Mouse (Mus musculus) liver, embryonic 15.5 days (tissue): ENCODE results near the gene Tas1r3. TPM values are rescaled to one million over a fixed set of nuclear protein-coding genes. Genes with fewer than 3 reads are reported as not detected.

Experiments used
- ATAC-seq: fragments of 200-750 bp; cut with Nextera tagmentation; 2 replicates; pipeline ENCODE4 v1.8.0; 2017; ENCODE audit warnings: moderate number of reproducible peaks, mild to moderate bottlenecking, moderate library complexity; ENCODE audit not compliant: insufficient read depth
- H3K27ac ChIP-seq: fragments of 300-500 bp; sonication (generic); replicated peaks from 2 replicates; pipeline ENCODE4 v1.5.1; 2015; ENCODE audit warnings: mild to moderate bottlenecking, inconsistent platforms
- H3K27me3 ChIP-seq: fragments of 300-500 bp; sonication (generic); 2 replicates; pipeline ENCODE4 v1.6.1; 2015; ENCODE audit warnings: mild to moderate bottlenecking, inconsistent platforms
- H3K36me3 ChIP-seq: fragments of 300-500 bp; sonication (generic); replicated peaks from 2 replicates; pipeline ENCODE4 v1.6.1; 2015; ENCODE audit warnings: moderate library complexity, mild to moderate bottlenecking, inconsistent platforms
- H3K4me1 ChIP-seq: fragments of 300-500 bp; sonication (generic); replicated peaks from 2 replicates; pipeline ENCODE4 v1.6.1; 2015; ENCODE audit warnings: inconsistent platforms
- H3K4me2 ChIP-seq: fragments of 300-500 bp; sonication (generic); 2 replicates; pipeline ENCODE4 v1.6.1; 2015; ENCODE audit warnings: moderate library complexity, mild to moderate bottlenecking, inconsistent platforms
- H3K4me3 ChIP-seq: fragments of 300-500 bp; sonication (generic); replicated peaks from 2 replicates; pipeline ENCODE4 v1.5.1; 2015; ENCODE audit warnings: mild to moderate bottlenecking, inconsistent platforms
- H3K9ac ChIP-seq: fragments of 300-500 bp; sonication (generic); 2 replicates; pipeline ENCODE4 v1.6.1; 2015; ENCODE audit warnings: moderate library complexity, mild to moderate bottlenecking, inconsistent platforms
- H3K9me3 ChIP-seq: fragments of 300-500 bp; sonication (generic); replicated peaks from 2 replicates; pipeline ENCODE4 v1.6.1; 2016; ENCODE audit warnings: inconsistent platforms
- WGBS: fragments of 180-500 bp; shearing (Covaris S2); methylation state at CpG from one replicate; pipeline ENCODE4 v1.1.7; 2015; ENCODE audit warnings: mixed read lengths; ENCODE audit not compliant: insufficient replicate concordance; 5-methylcytosine and 5-hydroxymethylcytosine counted together
- polyA plus RNA-seq: library from polyadenylated mRNA; unstranded; fragments of >200 nt; fragmentation: Nextera tagmentation; extraction: Ambion mirVana; gene quantifications from 2 replicates; pipeline ENCODE4 v1.2.1, GENCODE M21; 2015

Gene Tas1r3
- 0.08 and 0.15 TPM in 2 replicates for polyA plus RNA-seq

GRCm38 (mm10) chr4:155863001-155863400 is at the start of gene Tas1r3:
TSS of gene Tas1r3 (minus strand) at chr4:155863362.
- Histone ChIP-seq H3K4me2 (no peak within 1 kb of the TSS), H3K36me3 (peaks cover 50% of the 10 kb centered on the region), H3K27me3 (no peaks in the 10 kb centered on the region), H3K27ac (no peak within 1 kb of the TSS), H3K9me3 (no peaks in the 10 kb centered on the region), H3K4me1 (peaks cover 7% of the 10 kb centered on the region), H3K9ac (no peak within 1 kb of the TSS), H3K4me3 (no peak within 1 kb of the TSS)
- 62% methylated on average over 5 of the region's 5 CpGs for WGBS
- no peak for ATAC-seq

DNA sequence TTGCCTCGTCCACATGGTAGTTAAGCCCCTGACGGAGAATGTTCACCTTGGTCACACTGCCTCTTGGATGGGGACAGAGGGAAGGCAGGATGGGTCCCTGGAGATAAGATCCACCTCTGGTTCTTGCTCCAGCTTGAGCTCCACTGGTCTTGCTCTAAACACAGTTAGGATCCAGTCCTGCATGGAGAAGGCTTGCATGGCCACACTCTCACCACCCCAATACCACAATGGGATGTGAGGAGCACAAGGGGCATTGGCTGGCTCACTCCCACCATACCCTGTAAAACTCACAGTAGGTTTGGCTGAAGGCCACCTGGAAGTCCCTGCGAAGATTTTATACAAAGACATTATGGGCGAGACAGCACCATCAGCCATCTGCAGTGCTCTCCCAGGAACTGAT is 45.6 kb upstream of the Tas1r3 start:
- Histone ChIP-seq H3K27me3 (no peaks in the 10 kb centered on the region), H3K36me3 (peaks cover 22% of the 10 kb centered on the region), H3K27ac (no peak overlapping the region), H3K9me3 (no peaks in the 10 kb centered on the region), H3K4me1 (no peaks in the 10 kb centered on the region), H3K9ac (no peak overlapping the region), H3K4me2 (no peak overlapping the region), H3K4me3 (no peak overlapping the region)
- WGBS, result 66% methylated on average over 4 of the region's 4 CpGs
- ATAC-seq, result no peak

DNA sequence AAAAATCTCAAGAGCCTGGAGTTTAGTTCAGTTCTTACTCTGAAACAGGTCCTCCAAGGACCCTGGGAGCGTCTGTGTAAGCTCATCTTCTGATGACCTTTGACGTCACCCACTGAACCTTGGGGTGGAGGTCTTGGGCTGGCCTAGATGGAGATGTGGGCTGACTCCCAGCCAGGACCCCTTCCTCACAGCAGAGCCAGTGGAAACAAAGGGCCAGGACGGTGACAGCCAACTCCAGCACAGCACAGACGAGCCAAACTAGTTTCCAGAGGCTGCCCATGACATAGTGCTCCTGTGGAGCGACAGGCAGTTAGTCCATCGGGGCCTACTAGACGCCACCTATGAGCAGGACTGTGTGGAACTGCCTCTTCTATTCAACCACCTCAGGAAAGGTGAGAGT is 45.1 kb upstream of the Tas1r3 start:
- no peaks in the 10 kb centered on the region for H3K4me1 ChIP-seq
- H3K4me3 ChIP-seq, result no peak overlapping the region
- H3K27ac ChIP-seq, result no peak overlapping the region
- peaks cover 27% of the 10 kb centered on the region for H3K36me3 ChIP-seq
- H3K4me2 ChIP-seq, result no peak overlapping the region
- no peaks in the 10 kb centered on the region for H3K27me3 ChIP-seq
- H3K9ac ChIP-seq, result no peak overlapping the region
- 68% methylated on average over 7 of the region's 7 CpGs for WGBS
- no peaks in the 10 kb centered on the region for H3K9me3 ChIP-seq
- ATAC-seq, result peak; percentile 9; the same call in 1 of the 2 replicates

DNA sequence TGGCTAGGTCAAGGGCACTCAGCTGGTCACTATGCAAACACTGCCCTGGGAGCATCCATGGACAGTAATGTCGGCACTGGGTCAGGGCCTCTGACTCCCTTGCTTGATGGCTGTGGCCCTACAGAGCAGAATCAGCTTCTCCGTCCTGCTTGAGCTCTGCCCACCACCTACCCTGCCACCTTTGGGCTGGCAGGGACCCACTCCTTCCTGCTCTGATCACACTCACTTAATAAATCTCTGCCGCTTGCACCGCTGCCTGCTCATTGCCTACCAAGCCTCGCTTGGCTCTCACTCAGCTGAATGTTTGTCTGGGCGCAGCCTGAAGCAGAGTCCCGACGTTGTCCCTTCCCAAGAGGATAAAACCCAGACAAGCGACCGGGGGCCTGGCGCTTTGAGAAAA is 43.8 kb upstream of the Tas1r3 start:
- Histone ChIP-seq H3K36me3 (peaks cover 39% of the 10 kb centered on the region), H3K27me3 (no peaks in the 10 kb centered on the region), H3K9me3 (no peaks in the 10 kb centered on the region), H3K4me2 (no peak overlapping the region), H3K9ac (no peak overlapping the region), H3K4me3 (no peak overlapping the region), H3K4me1 (no peaks in the 10 kb centered on the region), H3K27ac (no peak overlapping the region)
- ATAC-seq, result no peak
- WGBS, result 77% methylated on average over 11 of the region's 11 CpGs

DNA sequence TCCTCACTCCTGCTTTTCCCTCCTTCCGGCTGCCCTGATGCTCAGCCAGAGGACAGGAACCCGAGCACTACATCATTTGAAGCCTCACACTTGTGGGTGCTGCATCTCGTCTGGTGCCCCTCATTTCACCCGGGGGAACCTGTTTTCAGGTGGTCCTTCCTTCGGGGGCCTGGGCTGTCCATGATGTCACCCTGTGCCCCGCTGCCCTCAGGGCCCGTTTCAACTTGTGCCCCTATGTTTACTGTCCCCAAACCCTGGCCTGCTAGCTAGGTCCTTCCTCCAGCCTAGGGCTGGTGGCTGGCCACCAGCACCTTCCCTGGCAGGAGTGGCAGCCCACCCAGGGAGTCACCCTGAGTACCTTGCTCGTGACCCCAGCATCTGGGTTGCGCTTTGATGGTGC is 43.0 kb upstream of the Tas1r3 start:
- Histone ChIP-seq H3K4me3 (no peak overlapping the region), H3K27me3 (no peaks in the 10 kb centered on the region), H3K9me3 (no peaks in the 10 kb centered on the region), H3K4me2 (no peak overlapping the region), H3K36me3 (peaks cover 48% of the 10 kb centered on the region), H3K4me1 (no peaks in the 10 kb centered on the region), H3K27ac (no peak overlapping the region), H3K9ac (no peak overlapping the region)
- no peak for ATAC-seq
- WGBS, result 81% methylated on average over 9 of the region's 9 CpGs

GRCm38 (mm10) chr4:155905634-155906033 is 42.5 kb upstream of the Tas1r3 start:
- no peak overlapping the region for H3K4me2 ChIP-seq
- ATAC-seq, result no peak
- WGBS, result 84% methylated on average over 13 of the region's 13 CpGs
- no peaks in the 10 kb centered on the region for H3K9me3 ChIP-seq
- peaks cover 53% of the 10 kb centered on the region for H3K36me3 ChIP-seq
- no peaks in the 10 kb centered on the region for H3K4me1 ChIP-seq
- H3K27ac ChIP-seq, result no peak overlapping the region
- no peak overlapping the region for H3K9ac ChIP-seq
- no peaks in the 10 kb centered on the region for H3K27me3 ChIP-seq
- no peak overlapping the region for H3K4me3 ChIP-seq

- WGBS, result 82% methylated on average over 13 of the region's 13 CpGs
Measured at GRCm38 (mm10) chr4:155904318-155905102, 41.3 kb upstream of the Tas1r3 start.

DNA sequence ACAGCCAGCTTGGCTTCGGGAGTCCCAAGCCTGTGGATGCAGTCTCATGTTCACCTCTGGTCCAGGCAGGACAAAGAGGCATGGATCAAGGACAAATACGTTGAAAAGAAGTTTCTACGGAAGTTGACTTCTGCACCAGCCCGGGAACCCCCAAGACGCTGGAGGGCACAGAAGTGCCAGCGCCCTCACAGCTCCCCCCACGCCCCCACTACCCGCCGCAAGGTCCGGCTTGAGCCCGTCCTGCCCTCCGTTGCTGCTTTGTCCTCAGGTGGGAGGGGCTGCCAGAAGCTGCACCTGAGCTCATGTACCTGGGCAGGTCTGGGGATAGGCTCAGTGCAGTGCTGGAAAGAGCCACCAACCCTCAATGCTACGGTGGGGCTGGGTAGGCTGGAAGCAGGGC is 40.1 kb upstream of the Tas1r3 start:
- WGBS, result 89% methylated on average over 13 of the region's 13 CpGs
- H3K4me1 ChIP-seq, result no peaks in the 10 kb centered on the region
- no peak for ATAC-seq
- H3K4me3 ChIP-seq, result no peak overlapping the region
- no peaks in the 10 kb centered on the region for H3K9me3 ChIP-seq
- H3K36me3 ChIP-seq, result peaks cover 77% of the 10 kb centered on the region
- no peak overlapping the region for H3K9ac ChIP-seq
- H3K4me2 ChIP-seq, result no peak overlapping the region
- H3K27ac ChIP-seq, result no peak overlapping the region
- H3K27me3 ChIP-seq, result no peaks in the 10 kb centered on the region

More at GRCm38 (mm10) chr4:155904318-155905102, 41.3 kb upstream of the Tas1r3 start:
- Histone ChIP-seq H3K4me3 (no peak overlapping the region), H3K27ac (no peak overlapping the region), H3K4me1 (no peaks in the 10 kb centered on the region), H3K4me2 (no peak overlapping the region), H3K9ac (no peak overlapping the region), H3K9me3 (no peaks in the 10 kb centered on the region), H3K36me3 (peaks cover 64% of the 10 kb centered on the region), H3K27me3 (no peaks in the 10 kb centered on the region)
- ATAC-seq, result no peak

GRCm38 (mm10) chr4:155901205-155901604 is 38.0 kb upstream of the Tas1r3 start:
- Histone ChIP-seq H3K4me3 (no peak overlapping the region), H3K36me3 (peaks cover 92% of the 10 kb centered on the region), H3K27ac (no peak overlapping the region), H3K9ac (no peak overlapping the region), H3K27me3 (no peaks in the 10 kb centered on the region), H3K4me1 (no peaks in the 10 kb centered on the region), H3K9me3 (no peaks in the 10 kb centered on the region), H3K4me2 (no peak overlapping the region)
- ATAC-seq, result no peak
- WGBS, result 55% methylated on average over 3 of the region's 3 CpGs

- Histone ChIP-seq H3K4me2 (no peak overlapping the region), H3K36me3 (peaks cover 80% of the 10 kb centered on the region), H3K9ac (no peak overlapping the region), H3K9me3 (no peaks in the 10 kb centered on the region), H3K4me1 (peaks cover 15% of the 10 kb centered on the region), H3K4me3 (no peak overlapping the region), H3K27ac (no peak overlapping the region), H3K27me3 (no peaks in the 10 kb centered on the region)
- no peak for ATAC-seq
- WGBS, result 88% methylated on average over 7 of the region's 7 CpGs
Measured at GRCm38 (mm10) chr4:155899355-155899754, 36.2 kb upstream of the Tas1r3 start.

- WGBS, result 82% methylated on average over 2 of the region's 2 CpGs
- Histone ChIP-seq H3K4me1 (peaks cover 26% of the 10 kb centered on the region), H3K9me3 (no peaks in the 10 kb centered on the region), H3K9ac (no peak overlapping the region), H3K27me3 (no peaks in the 10 kb centered on the region), H3K27ac (no peak overlapping the region), H3K4me3 (no peak overlapping the region), H3K4me2 (no peak overlapping the region), H3K36me3 (peaks cover 69% of the 10 kb centered on the region)
- no peak for ATAC-seq
Measured at GRCm38 (mm10) chr4:155898318-155898717, 35.2 kb upstream of the Tas1r3 start.

GRCm38 (mm10) chr4:155896461-155896860 is 33.3 kb upstream of the Tas1r3 start:
- Histone ChIP-seq H3K4me1 (peaks cover 38% of the 10 kb centered on the region), H3K4me2 (no peak overlapping the region), H3K27me3 (no peaks in the 10 kb centered on the region), H3K27ac (no peak overlapping the region), H3K9ac (no peak overlapping the region), H3K4me3 (no peak overlapping the region), H3K36me3 (peaks cover 51% of the 10 kb centered on the region), H3K9me3 (no peaks in the 10 kb centered on the region)
- ATAC-seq, result no peak
- 89% methylated on average over 12 of the region's 12 CpGs for WGBS
